Mouse (Mus musculus) ES-Bruce4 (cell line): ENCODE measurements around the gene Chrnb1.

ENCODE experiments used
- CTCF ChIP-seq: IDR thresholded peaks from one replicate; pipeline ENCODE4 v1.8.1; 2011; ENCODE audit warnings: low read depth, low read length
- POLR2A ChIP-seq: IDR thresholded peaks from one replicate; pipeline ENCODE4 v1.8.1; 2011; ENCODE audit warnings: low read length; ENCODE audit not compliant: insufficient read depth

GRCm38 (mm10) chr11:69800392-69801197 is 4.9 kb upstream of the Chrnb1 start:
- TF ChIP-seq CTCF (no peak), POLR2A (no peak)
